Mouse (Mus musculus) cortical plate, adult 2 months (tissue): ENCODE measurements around the gene Sult2a3.

Experiments
- CTCF ChIP-seq: fragments of 200-500 bp; IDR thresholded peaks from 2 replicates; pipeline ENCODE4 v1.5.1; 2011; ENCODE audit warnings: mild to moderate bottlenecking, control low read depth, low read length; ENCODE audit not compliant: insufficient read depth; ENCODE audit errors: extremely low read depth
- POLR2A ChIP-seq: fragments of 200-500 bp; IDR thresholded peaks from 2 replicates; pipeline ENCODE4 v1.6.1; 2011; ENCODE audit warnings: mild to moderate bottlenecking, low read length, control low read depth; ENCODE audit not compliant: insufficient read depth; ENCODE audit errors: extremely low read depth

- TF ChIP-seq CTCF (no peak), POLR2A (no peak)
Observed at GRCm38 (mm10) chr7:14116761-14117160, 6.1 kb downstream of the Sult2a3 start.
